Mouse (Mus musculus): ENCODE measurements around the gene Htra1. TPM values are rescaled to one million over a fixed set of nuclear protein-coding genes. Genes with fewer than 3 reads are reported as not detected.

Gene Htra1
- total and polyA plus RNA-seq, 2 experiments from 2014 or later: 79.7 to 95.2 TPM

GRCm38 (mm10) chr7:130958551-130958950 is 22.6 kb downstream of the Htra1 start:
- no peaks in the 10 kb centered on the region for H3K27me3 ChIP-seq (ENCODE audit: control insufficient read depth, insufficient read depth, low read length)
- no peak for TF ChIP-seq CTCF (IDR thresholded peaks at IDR 0.05; ENCODE audit: low read depth)
- no peak for TF ChIP-seq EP300 (IDR thresholded peaks at IDR 0.05; ENCODE audit: low read depth)
- ATAC-seq (ENCODE audit: insufficient read depth, low read depth) (no peak), DNase-seq (ENCODE audit: low spot score) (no peak)
- H3K27ac ChIP-seq (ENCODE audit: low read depth): no peak overlapping the region
- no peak overlapping the region for H3K9ac ChIP-seq (replicated peaks; ENCODE audit: low read depth, low read length)
- no peak overlapping the region for H3K4me2 ChIP-seq (ENCODE audit: low read depth, low read length)
- H3K36me3 ChIP-seq (replicated peaks; ENCODE audit: control insufficient read depth, insufficient read depth, low read length): no peaks in the 10 kb centered on the region
- no peaks in the 10 kb centered on the region for H3K9me3 ChIP-seq (replicated peaks; ENCODE audit: control insufficient read depth, low read length)
- H3K4me3 ChIP-seq (ENCODE audit: low read depth, low read length): no peak overlapping the region
- H3K4me1 ChIP-seq (ENCODE audit: control insufficient read depth, insufficient read depth): peaks cover 32% of the 10 kb centered on the region
- WGBS: 85% methylated on average over 7 of the region's 7 CpGs

DNA sequence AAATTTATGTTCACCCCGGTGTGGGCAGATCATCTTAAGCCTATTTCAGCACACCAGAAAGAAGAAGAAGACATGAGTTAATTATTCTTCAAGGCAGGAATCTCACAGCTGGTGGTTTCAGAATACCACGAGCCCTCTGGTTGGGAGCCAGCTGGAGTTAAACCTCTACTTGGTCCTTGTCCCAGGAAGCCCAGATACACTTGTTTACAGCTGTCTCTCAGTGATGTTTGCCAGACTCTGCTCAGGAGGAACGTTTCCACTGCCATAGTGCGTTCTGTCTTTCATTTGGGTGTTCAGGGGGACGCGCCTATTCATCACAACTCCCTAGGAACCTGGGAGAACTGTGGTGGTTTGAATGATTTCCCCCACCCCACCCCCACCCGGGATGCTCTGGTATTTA is 24.0 kb downstream of the Htra1 start:
- no peaks in the 10 kb centered on the region for H3K27me3 ChIP-seq (ENCODE audit: control insufficient read depth, insufficient read depth, low read length)
- WGBS: 8% methylated on average over 7 of the region's 7 CpGs
- H3K9ac ChIP-seq (replicated peaks; ENCODE audit: low read depth, low read length): no peak overlapping the region
- no peak overlapping the region for H3K4me3 ChIP-seq (ENCODE audit: low read depth, low read length)
- peaks cover 41% of the 10 kb centered on the region for H3K4me1 ChIP-seq (ENCODE audit: control insufficient read depth, insufficient read depth)
- H3K9me3 ChIP-seq (replicated peaks; ENCODE audit: control insufficient read depth, low read length): no peaks in the 10 kb centered on the region
- peak; percentile 71 for ATAC-seq (ENCODE audit: insufficient read depth, low read depth)
- peak; percentile 88 for DNase-seq (ENCODE audit: low spot score)
- H3K27ac ChIP-seq (ENCODE audit: low read depth): peak overlapping the region; percentile 82
- H3K4me2 ChIP-seq (ENCODE audit: low read depth, low read length): peak overlapping the region; percentile 32
- no peak for TF ChIP-seq CTCF (IDR thresholded peaks at IDR 0.05; ENCODE audit: low read depth)
- peak; percentile 89 for TF ChIP-seq EP300 (IDR thresholded peaks at IDR 0.05; ENCODE audit: low read depth)
- no peaks in the 10 kb centered on the region for H3K36me3 ChIP-seq (replicated peaks; ENCODE audit: control insufficient read depth, insufficient read depth, low read length)

GRCm38 (mm10) chr7:130961429-130961828 is 25.5 kb downstream of the Htra1 start:
- WGBS: 42% methylated on average over 6 of the region's 6 CpGs
- H3K4me3 ChIP-seq (ENCODE audit: low read depth, low read length): no peak overlapping the region
- ATAC-seq (ENCODE audit: insufficient read depth, low read depth) (no peak), DNase-seq (ENCODE audit: low spot score) (peak; percentile 40)
- TF ChIP-seq CTCF (IDR thresholded peaks at IDR 0.05; ENCODE audit: low read depth): no peak
- TF ChIP-seq EP300 (IDR thresholded peaks at IDR 0.05; ENCODE audit: low read depth): no peak
- H3K9ac ChIP-seq (replicated peaks; ENCODE audit: low read depth, low read length): no peak overlapping the region
- H3K36me3 ChIP-seq (replicated peaks; ENCODE audit: control insufficient read depth, insufficient read depth, low read length): no peaks in the 10 kb centered on the region
- H3K27ac ChIP-seq (ENCODE audit: low read depth): peak overlapping the region; percentile 62
- H3K9me3 ChIP-seq (replicated peaks; ENCODE audit: control insufficient read depth, low read length): no peaks in the 10 kb centered on the region
- peaks cover 51% of the 10 kb centered on the region for H3K4me1 ChIP-seq (ENCODE audit: control insufficient read depth, insufficient read depth)
- no peak overlapping the region for H3K4me2 ChIP-seq (ENCODE audit: low read depth, low read length)
- H3K27me3 ChIP-seq (ENCODE audit: control insufficient read depth, insufficient read depth, low read length): no peaks in the 10 kb centered on the region

DNA sequence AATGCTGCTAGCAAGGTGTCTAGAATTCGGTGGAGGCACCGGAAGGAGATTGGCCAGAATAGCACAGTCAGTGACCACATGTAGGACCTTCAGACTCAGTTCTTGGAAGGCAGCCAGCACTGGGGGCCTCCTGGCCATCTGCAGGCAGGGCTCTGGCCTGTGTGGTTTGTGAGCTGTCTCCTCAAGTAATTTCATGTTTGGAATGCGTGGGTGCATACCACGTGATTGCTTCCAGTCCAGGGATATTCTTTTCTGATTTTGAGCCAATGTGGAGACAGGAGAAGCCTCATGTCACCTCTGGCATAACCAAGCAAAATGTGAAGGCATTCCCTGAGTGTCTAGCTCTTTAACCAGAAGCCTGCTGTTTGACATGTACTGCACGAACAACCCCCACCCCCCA is 28.8 kb downstream of the Htra1 start:
- peak; percentile 92 for DNase-seq (ENCODE audit: low spot score)
- peaks cover 55% of the 10 kb centered on the region for H3K4me1 ChIP-seq (ENCODE audit: control insufficient read depth, insufficient read depth)
- no peaks in the 10 kb centered on the region for H3K9me3 ChIP-seq (replicated peaks; ENCODE audit: control insufficient read depth, low read length)
- H3K36me3 ChIP-seq (replicated peaks; ENCODE audit: control insufficient read depth, insufficient read depth, low read length): no peaks in the 10 kb centered on the region
- ATAC-seq (ENCODE audit: insufficient read depth, low read depth): peak; percentile 89
- H3K9ac ChIP-seq (replicated peaks; ENCODE audit: low read depth, low read length): no peak overlapping the region
- H3K4me3 ChIP-seq (ENCODE audit: low read depth, low read length): no peak overlapping the region
- peak overlapping the region; percentile 60 for H3K27ac ChIP-seq (ENCODE audit: low read depth)
- no peaks in the 10 kb centered on the region for H3K27me3 ChIP-seq (ENCODE audit: control insufficient read depth, insufficient read depth, low read length)
- no peak overlapping the region for H3K4me2 ChIP-seq (ENCODE audit: low read depth, low read length)
- 5% methylated on average over 5 of the region's 5 CpGs for WGBS
- TF ChIP-seq CTCF (IDR thresholded peaks at IDR 0.05; ENCODE audit: low read depth) (no peak), EP300 (IDR thresholded peaks at IDR 0.05; ENCODE audit: low read depth) (peak; percentile 44; the same call in 1 of the 2 replicates)

GRCm38 (mm10) chr7:130965396-130965795 is 29.5 kb downstream of the Htra1 start:
- no peaks in the 10 kb centered on the region for H3K9me3 ChIP-seq (replicated peaks; ENCODE audit: control insufficient read depth, low read length)
- H3K27ac ChIP-seq (ENCODE audit: low read depth): peak overlapping the region; percentile 60
- H3K27me3 ChIP-seq (ENCODE audit: control insufficient read depth, insufficient read depth, low read length): no peaks in the 10 kb centered on the region
- no peak for DNase-seq (ENCODE audit: low spot score)
- no peak overlapping the region for H3K4me2 ChIP-seq (ENCODE audit: low read depth, low read length)
- TF ChIP-seq CTCF (IDR thresholded peaks at IDR 0.05; ENCODE audit: low read depth) (no peak), EP300 (IDR thresholded peaks at IDR 0.05; ENCODE audit: low read depth) (no peak)
- 0 out of 2 replicates have a peak, but pooled peaks cover under 1% of the 10 kb centered on the region for H3K36me3 ChIP-seq (replicated peaks; ENCODE audit: control insufficient read depth, insufficient read depth, low read length)
- no peak overlapping the region for H3K4me3 ChIP-seq (ENCODE audit: low read depth, low read length)
- 90% methylated on average over 4 of the region's 4 CpGs for WGBS
- H3K4me1 ChIP-seq (ENCODE audit: control insufficient read depth, insufficient read depth): peaks cover 47% of the 10 kb centered on the region
- no peak for ATAC-seq (ENCODE audit: insufficient read depth, low read depth)
- no peak overlapping the region for H3K9ac ChIP-seq (replicated peaks; ENCODE audit: low read depth, low read length)

GRCm38 (mm10) chr7:130965909-130966365 is 30.0 kb downstream of the Htra1 start:
- Histone ChIP-seq H3K4me2 (ENCODE audit: low read depth, low read length) (no peak overlapping the region), H3K27me3 (ENCODE audit: control insufficient read depth, insufficient read depth, low read length) (no peaks in the 10 kb centered on the region), H3K4me1 (ENCODE audit: control insufficient read depth, insufficient read depth) (peaks cover 42% of the 10 kb centered on the region), H3K36me3 (replicated peaks; ENCODE audit: control insufficient read depth, insufficient read depth, low read length) (0 out of 2 replicates have a peak, but pooled peaks cover 2% of the 10 kb centered on the region), H3K9me3 (replicated peaks; ENCODE audit: control insufficient read depth, low read length) (no peaks in the 10 kb centered on the region), H3K9ac (replicated peaks; ENCODE audit: low read depth, low read length) (no peak overlapping the region), H3K27ac (ENCODE audit: low read depth) (peak overlapping the region; percentile 60), H3K4me3 (ENCODE audit: low read depth, low read length) (no peak overlapping the region)
- DNase-seq (ENCODE audit: low spot score): no peak
- TF ChIP-seq CTCF (IDR thresholded peaks at IDR 0.05; ENCODE audit: low read depth): no peak
- ATAC-seq (ENCODE audit: insufficient read depth, low read depth): 0 out of 2 replicates have a peak, but pooled peaks have one; percentile 3
- WGBS: 60% methylated on average over 4 of the region's 4 CpGs
